Mouse (Mus musculus) heart, postnatal 0 days (tissue): Measurements from ENCODE around the gene Id1. TPM values are rescaled to one million over a fixed set of nuclear protein-coding genes. Genes with fewer than 3 reads are reported as not detected.

ENCODE experiments used
- ATAC-seq: fragments of 200-750 bp; cut with Nextera tagmentation; 2 replicates; pipeline ENCODE4 v1.8.0; 2017; ENCODE audit warnings: low read depth, moderate number of reproducible peaks, moderate library complexity; ENCODE audit not compliant: insufficient read depth
- DNase-seq: peaks from one replicate; pipeline ENCODE4 v3.0.0-alpha.2; 2016; ENCODE audit warnings: low spot score
- H3K27ac ChIP-seq: fragments of 300-500 bp; sonication (generic); 2 replicates; pipeline ENCODE4 v1.5.1; 2014; ENCODE audit warnings: low read depth, mild to moderate bottlenecking
- H3K27me3 ChIP-seq: fragments of 300-500 bp; sonication (generic); 2 replicates; pipeline ENCODE4 v1.6.1; 2014; ENCODE audit warnings: low read length, mixed read lengths; ENCODE audit not compliant: control insufficient read depth, insufficient read depth
- H3K36me3 ChIP-seq: fragments of 300-500 bp; sonication (generic); replicated peaks from 2 replicates; pipeline ENCODE4 v1.6.1; 2014; ENCODE audit warnings: low read length, mixed read lengths; ENCODE audit not compliant: control insufficient read depth, insufficient read depth
- H3K4me1 ChIP-seq: fragments of 300-500 bp; sonication (generic); 2 replicates; pipeline ENCODE4 v1.6.1; 2014; ENCODE audit warnings: antibody characterized with exemption; ENCODE audit not compliant: control insufficient read depth, insufficient read depth
- H3K4me2 ChIP-seq: fragments of 300-500 bp; sonication (generic); 2 replicates; pipeline ENCODE4 v1.6.1; 2014; ENCODE audit warnings: low read depth, mild to moderate bottlenecking, low read length, moderate library complexity
- H3K4me3 ChIP-seq: fragments of 300-500 bp; sonication (generic); 2 replicates; pipeline ENCODE4 v1.5.1; 2014; ENCODE audit warnings: low read depth, low read length
- H3K9ac ChIP-seq: fragments of 300-500 bp; sonication (generic); replicated peaks from 2 replicates; pipeline ENCODE4 v1.6.1; 2014; ENCODE audit warnings: low read depth, low read length, mixed read lengths
- H3K9me3 ChIP-seq: fragments of 300-500 bp; sonication (generic); replicated peaks from 2 replicates; pipeline ENCODE4 v1.6.1; 2016; ENCODE audit warnings: low read length; ENCODE audit not compliant: control insufficient read depth
- CTCF ChIP-seq: IDR thresholded peaks from 2 replicates; pipeline ENCODE4 v1.5.1; 2016; ENCODE audit warnings: antibody characterized with exemption, control low read depth, low read depth
- EP300 ChIP-seq: IDR thresholded peaks from 2 replicates; pipeline ENCODE4 v1.6.1; 2016; ENCODE audit warnings: antibody characterized with exemption, low read depth
- WGBS: fragments of 180-500 bp; shearing (Covaris S2); extraction: QIAGEN DNeasy Blood & Tissue Kit; methylation state at CpG from one replicate; pipeline ENCODE4 v1.1.7; 2014; 5-methylcytosine and 5-hydroxymethylcytosine counted together
- polyA plus RNA-seq: library from polyadenylated mRNA; unstranded; fragments of >200 nt; fragmentation: Nextera tagmentation; extraction: Ambion mirVana; gene quantifications from 2 replicates; pipeline ENCODE4 v1.2.1, GENCODE M21; 2015
- total RNA-seq: library from RNA; depleted of rRNA; stranded (reverse); fragments of >200 nt; gene quantifications from 2 replicates; pipeline ENCODE4 v1.2.3, GENCODE M21; 2014; ENCODE audit warnings: low replicate concordance

The Id1 gene
- total and polyA plus RNA-seq, 2 experiments from 2014 or later = 46.7 to 188 TPM

GRCm38 (mm10) chr2:152772231-152772630 lies 36.2 kb downstream of the Id1 start:
- no peaks in the 10 kb centered on the region for H3K9me3 ChIP-seq
- no peaks in the 10 kb centered on the region for H3K36me3 ChIP-seq
- 17% methylated on average over 1 of the region's 1 CpGs for WGBS
- DNase-seq = no peak
- ATAC-seq = no peak
- H3K4me3 ChIP-seq = no peak overlapping the region
- no peak overlapping the region for H3K9ac ChIP-seq
- no peaks in the 10 kb centered on the region for H3K4me1 ChIP-seq
- H3K27ac ChIP-seq = no peak overlapping the region
- no peak overlapping the region for H3K4me2 ChIP-seq
- no peaks in the 10 kb centered on the region for H3K27me3 ChIP-seq
- TF ChIP-seq EP300 (no peak), CTCF (no peak)

GRCm38 (mm10) chr2:152775357-152775756 lies 39.3 kb downstream of the Id1 start:
- Histone ChIP-seq H3K4me3 (no peak overlapping the region), H3K27me3 (no peaks in the 10 kb centered on the region), H3K27ac (no peak overlapping the region), H3K36me3 (peaks cover 10% of the 10 kb centered on the region), H3K9me3 (no peaks in the 10 kb centered on the region), H3K4me1 (no peaks in the 10 kb centered on the region), H3K9ac (no peak overlapping the region), H3K4me2 (no peak overlapping the region)
- no peak for ATAC-seq
- no peak for DNase-seq
- 69% methylated on average over 4 of the region's 4 CpGs for WGBS
- TF ChIP-seq EP300 = no peak
- no peak for TF ChIP-seq CTCF

GRCm38 (mm10) chr2:152776019-152776418 lies 40.0 kb downstream of the Id1 start:
- no peak overlapping the region; the same call in 1 of the 2 replicates for H3K27ac ChIP-seq
- H3K4me1 ChIP-seq = 0 out of 2 replicates have a peak, but pooled peaks cover under 1% of the 10 kb centered on the region
- DNase-seq = no peak
- H3K9ac ChIP-seq = no peak overlapping the region
- peaks cover 17% of the 10 kb centered on the region for H3K36me3 ChIP-seq
- H3K27me3 ChIP-seq = no peaks in the 10 kb centered on the region
- no peak overlapping the region for H3K4me2 ChIP-seq
- no peak for ATAC-seq
- WGBS = 87% methylated on average over 3 of the region's 3 CpGs
- no peaks in the 10 kb centered on the region for H3K9me3 ChIP-seq
- H3K4me3 ChIP-seq = no peak overlapping the region
- TF ChIP-seq EP300 (no peak), CTCF (no peak)

GRCm38 (mm10) chr2:152776435-152776834 lies 40.4 kb downstream of the Id1 start:
- ATAC-seq (no peak), DNase-seq (no peak)
- Histone ChIP-seq H3K4me2 (no peak overlapping the region), H3K36me3 (peaks cover 20% of the 10 kb centered on the region), H3K4me1 (0 out of 2 replicates have a peak, but pooled peaks cover 5% of the 10 kb centered on the region), H3K27me3 (no peaks in the 10 kb centered on the region), H3K9me3 (no peaks in the 10 kb centered on the region), H3K27ac (no peak overlapping the region; the same call in 1 of the 2 replicates), H3K4me3 (no peak overlapping the region), H3K9ac (no peak overlapping the region)
- 70% methylated on average over 2 of the region's 2 CpGs for WGBS
- no peak for TF ChIP-seq EP300
- TF ChIP-seq CTCF = no peak

- Histone ChIP-seq H3K4me3 (no peak overlapping the region), H3K36me3 (peaks cover 25% of the 10 kb centered on the region), H3K9me3 (no peaks in the 10 kb centered on the region), H3K27ac (no peak overlapping the region), H3K4me2 (no peak overlapping the region), H3K27me3 (no peaks in the 10 kb centered on the region), H3K9ac (no peak overlapping the region), H3K4me1 (0 out of 2 replicates have a peak, but pooled peaks cover 7% of the 10 kb centered on the region)
- DNase-seq (no peak), ATAC-seq (no peak)
- TF ChIP-seq EP300 (no peak), CTCF (no peak)
- WGBS = 94% methylated on average over 3 of the region's 3 CpGs
Observed at GRCm38 (mm10) chr2:152777081-152777480, 41.0 kb downstream of the Id1 start.

- no peaks in the 10 kb centered on the region for H3K9me3 ChIP-seq
- TF ChIP-seq EP300 (no peak), CTCF (no peak)
- ATAC-seq (no peak), DNase-seq (no peak)
- peaks cover 14% of the 10 kb centered on the region for H3K4me1 ChIP-seq
- no peak overlapping the region for H3K4me3 ChIP-seq
- no peak overlapping the region for H3K9ac ChIP-seq
- no peaks in the 10 kb centered on the region for H3K27me3 ChIP-seq
- 92% methylated on average over 2 of the region's 2 CpGs for whole genome bisulfite sequencing
- H3K27ac ChIP-seq = no peak overlapping the region
- no peak overlapping the region for H3K4me2 ChIP-seq
- peaks cover 25% of the 10 kb centered on the region for H3K36me3 ChIP-seq
Observed at GRCm38 (mm10) chr2:152780466-152780865, 44.4 kb downstream of the Id1 start.
